26 mouse cellular contexts compared by ENCODE assay signal in the genomic region with DNA sequence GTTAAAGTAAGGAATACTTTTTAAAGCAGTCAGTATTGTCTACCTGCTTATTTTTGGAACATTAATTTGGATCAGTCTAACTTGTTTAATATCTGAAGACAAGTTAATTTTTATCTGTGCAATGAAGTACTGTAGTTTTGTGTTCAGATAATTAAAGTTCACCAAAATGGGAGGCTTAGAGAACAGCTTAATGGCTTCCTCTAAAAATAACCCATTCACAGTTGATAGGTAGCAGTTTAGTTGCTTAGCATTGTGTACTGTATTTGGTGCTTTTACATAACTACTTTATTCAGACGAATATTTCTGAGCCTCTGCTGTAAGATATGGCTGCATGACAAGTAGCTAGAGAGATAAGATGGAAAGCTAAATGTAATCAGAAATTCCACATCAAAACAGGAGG.
"Had no signal": no experiment of that assay in that cellular context is flagged by ENCODE, and none has a peak within 500 bp of the region (broad histone marks: within the 10 kb centered on the region; RNA-seq: fewer than 3 reads in every experiment).

No protein-coding gene starts in this region.

- H3K27ac ChIP-seq: embryonic facial prominence, embryonic 10.5 days; embryonic facial prominence, embryonic 12.5 days; embryonic facial prominence, embryonic 13.5 days; embryonic facial prominence, embryonic 15.5 days; forebrain, embryonic 10.5 days; forebrain, embryonic 12.5 days; forebrain, embryonic 13.5 days; gastrocnemius, adult 2 months; heart, adult 2 months had no signal

- H3K9ac ChIP-seq: embryonic facial prominence, embryonic 12.5 days; embryonic facial prominence, embryonic 13.5 days; embryonic facial prominence, embryonic 15.5 days; forebrain, embryonic 12.5 days; forebrain, embryonic 13.5 days had no signal

- ATAC-seq: forebrain, embryonic 13.5 days; forebrain, embryonic 14.5 days; forebrain, embryonic 16.5 days had no signal

- H3K9me3 ChIP-seq: embryonic facial prominence, embryonic 10.5 days; embryonic facial prominence, embryonic 12.5 days; embryonic facial prominence, embryonic 13.5 days; embryonic facial prominence, embryonic 15.5 days; forebrain, embryonic 10.5 days; forebrain, embryonic 12.5 days; forebrain, embryonic 13.5 days had no signal

- H3K4me1 ChIP-seq: embryonic facial prominence, embryonic 10.5 days; embryonic facial prominence, embryonic 12.5 days; embryonic facial prominence, embryonic 15.5 days; forebrain, embryonic 10.5 days; forebrain, embryonic 12.5 days had no signal

- H3K4me2 ChIP-seq: embryonic facial prominence, embryonic 12.5 days; embryonic facial prominence, embryonic 13.5 days; embryonic facial prominence, embryonic 15.5 days; forebrain, embryonic 12.5 days; forebrain, embryonic 13.5 days had no signal

- H3K27me3 ChIP-seq: embryonic facial prominence, embryonic 12.5 days; embryonic facial prominence, embryonic 13.5 days; embryonic facial prominence, embryonic 15.5 days; forebrain, embryonic 12.5 days; forebrain, embryonic 13.5 days had no signal

- H3K36me3 ChIP-seq: embryonic facial prominence, embryonic 12.5 days; embryonic facial prominence, embryonic 15.5 days; forebrain, embryonic 12.5 days had no signal

- DNase-seq: cerebellum, adult 2 months; cerebellum, adult 8-10 months; cerebellum, adult 9-10 months; cerebellum, adult 9-11 months; cerebellum, postnatal 10 days; cerebellum, postnatal 14 days; cerebellum, postnatal 25 days; cerebellum, postnatal 36 days; embryo, embryonic 11 days; gastrocnemius, adult 2 months; gastrocnemius, postnatal 10 days; gastrocnemius, postnatal 14 days; gastrocnemius, postnatal 25 days; gastrocnemius, postnatal 36 days; heart, adult 18-20 months; heart, adult 2 months had no signal

- H3K4me3 ChIP-seq: embryonic facial prominence, embryonic 10.5 days; embryonic facial prominence, embryonic 12.5 days; embryonic facial prominence, embryonic 13.5 days; embryonic facial prominence, embryonic 15.5 days; erythroblast, embryonic 14.5 days; forebrain, embryonic 10.5 days; forebrain, embryonic 12.5 days; forebrain, embryonic 13.5 days; gastrocnemius, adult 2 months; heart, adult 2 months had no signal
